Mouse (Mus musculus) spleen, postnatal 36 days (tissue): Measurements from ENCODE around the gene Epha4.

Experiments
- DNase-seq, 2 experiments: peaks; one replicate each; pipeline ENCODE4 v3.0.0; 2022; ENCODE audit warnings: low spot score in 2 of 2, mixed read lengths in 1 of 2

Epha4 gene

DNA sequence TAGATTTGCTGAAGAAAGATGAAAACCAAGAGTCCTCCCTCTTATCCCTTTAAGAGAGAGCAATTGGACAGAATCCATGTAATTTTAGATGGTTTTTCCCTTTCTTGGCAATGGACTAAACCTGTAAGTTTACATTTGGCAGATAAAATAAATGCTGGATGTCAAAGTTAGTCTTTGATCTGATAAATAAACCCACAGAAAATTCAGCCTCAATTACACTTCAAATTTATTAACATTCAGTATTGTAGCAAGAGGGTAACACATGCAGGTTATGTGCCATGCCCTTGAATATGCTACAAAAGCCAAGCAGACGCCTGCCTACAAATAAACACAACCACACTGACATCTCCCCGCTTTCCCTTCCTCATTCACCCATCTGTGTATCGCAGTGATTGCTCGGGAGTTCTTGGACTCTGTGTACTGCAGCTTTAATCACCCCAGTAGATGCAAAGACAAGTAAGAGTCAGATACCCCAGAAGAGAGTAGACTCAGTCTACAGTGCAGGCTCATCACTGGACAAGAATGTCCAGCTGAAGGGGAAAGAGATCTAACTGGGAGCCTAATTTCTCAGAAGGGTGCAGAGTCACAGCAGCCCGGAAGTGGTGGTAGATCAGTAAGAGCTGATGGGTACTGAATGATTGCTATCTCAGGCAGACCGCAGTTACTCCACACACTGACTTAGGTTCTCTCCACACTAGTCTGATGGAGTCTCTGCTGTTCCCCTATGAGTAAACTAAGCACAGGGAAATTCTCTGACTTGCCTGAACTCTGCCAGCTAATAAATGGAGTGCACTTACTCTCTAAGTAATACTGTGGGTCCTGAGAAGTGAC is 29.9 kb downstream of the Epha4 start:
- DNase-seq = no peak

GRCm38 (mm10) chr1:77475808-77476413 is 39.0 kb downstream of the Epha4 start:
- no peak for DNase-seq

DNA sequence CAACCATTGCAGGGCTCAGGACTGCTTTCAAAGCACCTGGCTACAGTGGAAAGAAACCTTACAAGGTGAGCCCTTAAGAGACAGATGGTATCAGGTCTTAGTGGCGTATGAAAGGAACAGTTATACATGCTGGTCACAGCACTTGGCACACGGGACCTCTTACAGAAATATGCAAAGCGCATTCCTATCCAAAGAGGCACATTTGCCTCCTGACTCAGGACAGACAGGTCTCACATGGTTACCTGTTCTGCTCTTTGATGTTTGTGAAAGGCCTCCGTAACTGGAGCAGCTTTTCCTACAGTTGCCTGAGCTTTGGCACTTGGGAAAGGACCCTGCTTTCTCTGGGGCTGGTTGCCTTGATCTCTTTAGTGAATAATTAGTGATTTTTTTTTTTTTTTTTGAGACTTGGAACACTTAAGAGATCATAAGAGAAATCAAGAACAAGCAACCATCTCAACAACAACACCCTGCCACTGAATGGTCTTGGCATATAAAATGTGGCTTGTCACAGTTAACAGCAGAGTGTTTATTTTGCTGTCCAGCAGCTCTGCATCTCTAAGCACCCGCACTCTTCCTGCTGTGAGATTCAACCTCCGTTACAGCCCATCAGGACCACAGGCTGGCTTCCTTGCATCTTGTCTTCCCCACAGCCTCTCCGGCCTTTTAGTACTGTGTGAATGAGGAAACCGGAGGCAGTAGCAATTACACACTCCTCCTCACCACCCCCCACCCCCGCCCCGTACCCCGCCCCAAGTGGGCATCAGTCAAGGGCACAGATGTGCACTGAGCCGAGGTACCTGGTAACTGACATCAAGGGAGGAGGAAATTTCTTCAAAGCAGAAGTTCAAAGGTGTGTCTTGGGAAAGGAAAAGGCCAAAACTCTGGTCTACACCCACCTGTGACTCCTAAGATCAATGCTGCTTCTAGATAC is 41.2 kb downstream of the Epha4 start:
- DNase-seq = no peak

DNA sequence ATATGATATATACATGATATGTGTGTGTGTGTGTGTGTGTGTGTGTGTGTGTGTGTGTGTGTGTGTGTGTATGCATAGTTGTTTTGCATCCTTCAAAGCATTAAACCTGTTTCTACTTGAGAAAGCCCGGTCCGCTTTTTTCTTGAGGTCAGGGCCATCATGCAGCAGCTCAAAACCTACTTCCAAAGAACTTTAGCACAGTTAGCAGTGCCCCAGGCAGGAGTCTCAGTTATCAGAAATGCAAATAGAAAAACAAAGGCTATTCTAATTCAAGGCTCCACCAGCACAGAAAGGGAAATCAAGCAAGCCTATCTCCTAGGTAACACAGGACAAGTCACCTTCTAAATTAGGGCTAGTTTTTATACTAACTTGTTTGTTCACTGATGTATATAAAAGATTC is 42.3 kb downstream of the Epha4 start:
- DNase-seq = no peak

GRCm38 (mm10) chr1:77471447-77471846 is 43.4 kb downstream of the Epha4 start:
- no peak for DNase-seq

GRCm38 (mm10) chr1:77471037-77471436 is 43.9 kb downstream of the Epha4 start:
- DNase-seq = no peak

GRCm38 (mm10) chr1:77468717-77469314 is 46.1 kb downstream of the Epha4 start:
- no peak for DNase-seq

DNA sequence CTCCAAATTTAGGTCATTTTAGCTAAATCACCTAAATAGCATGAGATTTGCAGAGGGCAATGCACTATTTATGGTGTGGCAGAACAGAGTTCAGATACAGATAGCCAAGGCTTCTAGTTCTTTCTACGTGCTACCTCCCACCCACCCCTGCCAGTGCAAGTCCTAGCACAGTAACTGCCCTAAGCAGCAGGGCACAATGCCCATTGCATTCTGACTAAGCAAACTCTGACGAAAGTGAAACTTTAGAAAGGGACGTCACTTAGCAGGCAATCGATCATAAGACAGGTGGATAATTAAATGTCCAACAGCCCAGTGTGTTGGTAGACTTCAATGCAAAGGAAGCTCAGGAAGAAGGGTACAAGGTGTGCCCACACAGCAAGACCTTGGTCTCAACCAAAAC is 49.4 kb downstream of the Epha4 start:
- no peak for DNase-seq

- no peak for DNase-seq
These were observed 50.8 kb downstream of the Epha4 start for GRCm38 (mm10) chr1:77464108-77464507.

GRCm38 (mm10) chr1:77461877-77462615 is 52.8 kb downstream of the Epha4 start:
- DNase-seq = no peak

DNA sequence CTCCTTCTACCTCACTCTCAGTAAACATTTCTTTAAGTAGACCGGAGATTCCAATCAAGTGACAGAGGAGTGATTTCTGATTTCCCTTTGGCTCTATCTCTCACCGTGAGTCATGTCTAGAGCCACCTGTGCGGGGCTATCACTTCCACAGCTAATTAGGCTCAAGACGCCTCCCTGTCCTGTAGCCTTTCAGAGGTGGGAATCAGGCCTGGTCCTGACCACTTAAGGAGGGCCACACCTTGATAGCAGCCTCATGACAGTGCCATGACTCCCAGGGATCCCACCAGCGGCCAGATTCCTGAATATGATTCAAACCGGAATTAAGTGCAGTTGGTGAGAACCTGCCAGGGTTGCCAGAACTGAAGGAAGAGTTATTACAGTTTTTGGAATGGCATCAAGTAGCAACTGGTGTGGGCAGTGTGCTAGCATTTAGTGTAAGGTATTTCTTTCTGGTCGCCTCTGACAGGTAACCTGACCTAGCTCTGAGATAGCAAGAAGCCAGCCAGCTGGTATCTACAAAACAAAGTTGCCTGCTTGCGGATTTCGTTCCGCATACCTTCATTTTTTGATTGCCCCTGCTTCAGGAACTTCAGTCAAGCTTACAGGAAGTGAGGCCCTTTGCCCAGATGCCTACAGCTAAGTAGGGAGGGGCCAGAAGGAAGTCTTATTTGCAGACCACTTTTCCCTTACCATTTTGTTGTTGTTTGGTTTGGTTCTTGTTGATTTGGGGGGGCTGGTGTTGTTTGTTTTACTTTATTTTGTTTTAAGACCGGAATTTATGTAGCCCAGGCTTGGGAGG is 53.9 kb downstream of the Epha4 start:
- DNase-seq = no peak

DNA sequence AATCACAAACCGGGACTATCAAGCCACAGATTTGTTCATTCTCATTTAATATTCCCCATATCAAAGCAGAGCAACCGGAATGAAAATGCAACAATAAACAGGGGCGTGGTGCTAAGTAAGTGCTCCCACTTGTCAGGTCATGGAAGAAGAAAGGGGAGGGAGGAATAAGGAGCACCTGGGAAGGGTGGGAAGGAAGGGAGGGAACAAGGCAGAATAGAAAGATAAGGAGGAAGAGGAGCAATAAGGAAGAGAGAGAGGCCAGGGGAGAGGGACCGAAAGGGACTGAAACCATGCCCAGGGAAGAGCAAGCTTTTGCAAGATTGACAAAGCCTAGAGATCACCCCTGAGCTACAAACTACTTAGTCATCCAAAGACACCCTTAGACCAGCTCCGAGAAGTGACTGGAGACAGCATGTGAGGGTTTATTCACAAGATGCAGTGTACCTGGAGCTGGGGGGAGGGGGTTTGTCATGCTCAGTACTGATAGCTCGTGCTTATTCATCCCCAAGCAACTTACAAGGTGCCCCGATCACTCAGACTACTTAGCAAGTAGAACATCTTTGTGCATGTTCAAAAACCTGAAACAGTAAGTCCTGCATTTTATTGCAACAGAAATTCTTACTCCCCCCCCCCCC is 56.0 kb downstream of the Epha4 start:
- no peak for DNase-seq

GRCm38 (mm10) chr1:77457446-77457800 is 57.5 kb downstream of the Epha4 start:
- DNase-seq = no peak

DNA sequence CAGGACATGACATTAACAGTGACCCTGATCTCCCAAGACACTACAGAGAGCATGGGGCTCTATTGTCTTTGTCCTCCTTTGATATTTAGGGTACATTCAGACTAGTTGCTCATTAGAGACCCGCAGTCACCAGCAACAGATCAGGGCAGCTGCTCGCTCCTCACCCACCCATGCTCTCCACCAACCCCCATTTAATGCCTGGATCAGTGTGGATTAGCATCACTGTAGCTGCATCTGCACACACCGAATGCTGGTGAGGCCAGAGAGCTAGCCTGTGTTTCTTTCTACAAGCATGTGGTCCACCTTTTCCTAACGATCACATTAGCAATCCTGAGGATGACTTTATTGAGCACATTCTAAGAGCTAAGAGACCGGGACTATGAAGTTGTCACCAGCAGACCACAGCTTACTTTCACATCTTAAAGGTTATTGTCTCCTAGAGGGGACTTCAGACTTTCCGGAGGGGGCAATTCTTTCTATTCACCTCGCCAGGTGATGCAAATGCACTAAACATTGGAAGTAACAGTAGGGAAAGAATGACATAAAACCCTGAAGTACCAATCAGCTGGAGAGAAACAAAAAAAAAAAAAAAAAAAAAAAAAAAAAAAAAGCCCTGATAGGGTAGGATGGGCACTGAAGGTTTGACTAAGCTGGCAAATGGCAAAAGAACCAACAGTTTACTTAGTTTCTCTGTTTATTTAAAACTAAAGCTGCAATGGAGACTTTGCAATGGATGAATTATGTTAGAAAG is 58.0 kb downstream of the Epha4 start:
- no peak for DNase-seq

DNA sequence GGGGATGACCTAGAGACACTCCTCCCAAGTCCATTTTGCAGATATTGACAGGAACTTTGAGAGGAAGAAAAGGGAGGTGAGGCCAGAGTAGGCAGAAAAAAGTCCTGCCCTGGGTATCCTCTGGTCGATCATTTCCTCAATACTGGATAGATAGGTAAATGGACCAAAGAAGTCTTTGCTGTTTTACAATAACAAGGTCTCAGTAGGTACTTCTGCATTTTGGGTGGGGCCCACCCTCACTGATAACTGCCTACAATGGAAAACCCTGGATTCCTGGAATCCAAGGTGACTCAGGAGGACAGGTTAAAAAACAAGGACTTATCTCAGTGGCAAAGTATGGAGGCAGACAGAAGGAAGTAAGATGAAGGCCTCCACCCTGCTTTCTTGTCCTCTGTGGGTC is 61.1 kb downstream of the Epha4 start:
- no peak for DNase-seq

DNA sequence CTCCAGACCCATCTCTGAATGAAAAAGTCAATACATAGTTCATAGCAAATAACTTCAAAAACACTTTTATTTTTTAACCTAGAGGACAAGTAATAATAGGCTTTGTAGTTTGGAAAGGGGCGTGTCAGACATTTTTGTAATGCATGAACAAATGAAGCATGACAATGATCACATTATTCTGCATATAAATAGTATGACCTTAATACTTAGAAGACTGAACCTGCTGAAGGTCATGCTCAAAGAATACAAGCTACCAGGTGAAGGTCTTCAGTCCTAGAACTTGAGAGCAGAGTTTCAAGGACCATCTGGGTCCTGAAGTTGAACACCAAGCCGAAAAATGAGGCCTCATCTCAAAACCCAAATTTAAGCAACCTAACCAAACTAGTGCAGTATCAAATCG is 62.2 kb downstream of the Epha4 start:
- DNase-seq = no peak

DNA sequence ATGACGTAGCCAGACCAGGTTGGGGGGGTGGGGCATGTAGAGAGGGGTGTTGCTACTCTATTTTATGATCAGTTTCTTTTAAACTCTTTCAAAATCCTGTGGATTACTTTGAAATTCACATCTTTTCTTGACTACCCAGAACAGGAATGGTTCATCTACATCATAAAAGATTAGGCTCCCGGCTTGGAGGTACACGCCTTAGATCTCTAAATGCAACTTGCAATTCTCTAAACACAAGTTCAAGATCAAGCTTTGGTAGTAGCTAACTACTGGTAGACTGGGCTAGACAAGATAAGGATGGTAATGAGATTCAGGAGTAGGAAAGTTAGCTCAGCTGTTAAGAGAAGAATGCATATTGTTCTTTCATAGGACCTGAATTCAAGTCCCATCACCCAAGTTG is 63.3 kb downstream of the Epha4 start:
- DNase-seq = no peak

DNA sequence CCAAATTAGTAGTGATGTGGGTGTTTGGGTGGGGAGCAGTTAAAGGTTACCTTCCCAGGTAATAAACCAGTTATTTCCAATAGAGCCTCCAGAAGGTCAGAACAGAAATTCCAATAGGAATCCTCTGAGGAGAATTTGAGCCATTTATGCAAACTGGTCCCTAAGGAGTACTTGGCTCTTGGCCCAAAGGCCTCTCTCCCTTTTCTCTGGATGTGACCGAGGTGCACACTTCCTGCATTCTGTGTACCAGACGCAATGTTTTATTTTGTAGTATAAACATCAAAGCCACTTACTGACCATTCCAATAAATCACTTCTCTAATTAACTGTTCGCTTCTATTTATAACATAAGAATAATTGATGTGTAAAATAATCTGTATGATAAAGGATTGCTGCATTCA is 64.7 kb downstream of the Epha4 start:
- no peak for DNase-seq

DNA sequence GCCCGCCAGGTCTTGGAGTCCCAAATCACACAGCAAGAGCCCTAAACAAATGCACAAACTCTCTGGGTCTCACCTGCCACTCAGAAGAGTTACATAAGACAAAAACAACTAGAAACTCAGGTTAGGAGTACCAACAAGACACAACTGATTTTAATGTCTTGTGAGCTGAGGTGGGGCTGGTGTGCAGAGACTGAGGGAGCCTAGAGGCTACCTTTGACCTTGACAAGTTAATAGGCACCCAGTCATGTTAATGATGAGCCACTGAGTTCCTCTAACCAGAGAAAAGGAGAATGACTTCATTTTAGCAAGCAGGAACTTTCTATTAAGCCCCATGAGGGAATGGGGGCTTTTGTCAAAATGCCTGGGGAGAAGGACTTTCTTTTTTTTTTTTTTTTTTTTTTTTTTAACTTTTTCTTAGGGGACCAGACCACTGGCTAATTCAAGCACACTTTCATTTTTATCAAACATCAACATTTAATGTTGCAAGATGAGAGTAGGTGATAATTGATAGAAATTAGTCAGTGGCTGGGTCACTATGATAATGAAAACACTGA is 67.8 kb downstream of the Epha4 start:
- no peak for DNase-seq
